Mouse (Mus musculus): ENCODE results near the gene Nfia. TPM values are rescaled to one million over a fixed set of nuclear protein-coding genes. Genes with fewer than 3 reads are reported as not detected.
A peak's percentile ranks its signal among the peaks of the same experiment; 100 is the strongest.

Gene Nfia
- polyA plus RNA-seq, 1 experiment from 2014 or later, result 78.4 TPM

DNA sequence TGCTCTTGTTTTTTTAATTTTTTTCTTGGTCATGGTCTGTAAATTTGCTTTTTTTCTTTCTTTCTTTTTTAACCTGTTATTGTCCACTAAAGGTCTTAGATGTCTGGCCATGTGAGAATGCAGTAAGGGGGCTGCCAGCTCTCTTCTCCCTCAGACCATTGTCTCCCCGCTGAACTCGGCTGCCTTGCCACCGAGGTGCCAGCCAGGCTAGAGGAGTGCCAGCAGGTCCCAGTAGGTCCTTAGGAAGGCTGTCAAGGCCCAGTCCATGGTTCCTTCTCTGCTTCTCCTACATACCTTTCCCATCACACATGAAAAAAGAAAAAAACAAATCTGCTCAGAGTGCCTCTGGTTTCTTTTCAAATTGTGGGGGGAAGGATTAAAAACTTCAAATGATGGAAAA, 345.6 kb downstream of the Nfia start:
- Histone ChIP-seq H3K27me3 (ENCODE audit: control insufficient read depth, insufficient read depth, low read length) (no peaks in the 10 kb centered on the region), H3K4me2 (replicated peaks; ENCODE audit: low read depth, low read length) (no peak overlapping the region), H3K4me1 (ENCODE audit: control insufficient read depth, insufficient read depth, low read length) (no peaks in the 10 kb centered on the region), H3K27ac (ENCODE audit: low read length) (no peak overlapping the region), H3K36me3 (ENCODE audit: control insufficient read depth, insufficient read depth, low read length) (no peaks in the 10 kb centered on the region), H3K9me3 (ENCODE audit: control insufficient read depth, low read depth, low read length) (no peaks in the 10 kb centered on the region), H3K4me3 (ENCODE audit: low read depth, low read length) (no peak overlapping the region), H3K9ac (replicated peaks; ENCODE audit: low read depth, low read length) (no peak overlapping the region)
- 74% methylated on average over 3 of the region's 3 CpGs for WGBS
- ATAC-seq (ENCODE audit: insufficient number of reproducible peaks, insufficient read depth, low FRiP score, low read depth), result no peak

DNA sequence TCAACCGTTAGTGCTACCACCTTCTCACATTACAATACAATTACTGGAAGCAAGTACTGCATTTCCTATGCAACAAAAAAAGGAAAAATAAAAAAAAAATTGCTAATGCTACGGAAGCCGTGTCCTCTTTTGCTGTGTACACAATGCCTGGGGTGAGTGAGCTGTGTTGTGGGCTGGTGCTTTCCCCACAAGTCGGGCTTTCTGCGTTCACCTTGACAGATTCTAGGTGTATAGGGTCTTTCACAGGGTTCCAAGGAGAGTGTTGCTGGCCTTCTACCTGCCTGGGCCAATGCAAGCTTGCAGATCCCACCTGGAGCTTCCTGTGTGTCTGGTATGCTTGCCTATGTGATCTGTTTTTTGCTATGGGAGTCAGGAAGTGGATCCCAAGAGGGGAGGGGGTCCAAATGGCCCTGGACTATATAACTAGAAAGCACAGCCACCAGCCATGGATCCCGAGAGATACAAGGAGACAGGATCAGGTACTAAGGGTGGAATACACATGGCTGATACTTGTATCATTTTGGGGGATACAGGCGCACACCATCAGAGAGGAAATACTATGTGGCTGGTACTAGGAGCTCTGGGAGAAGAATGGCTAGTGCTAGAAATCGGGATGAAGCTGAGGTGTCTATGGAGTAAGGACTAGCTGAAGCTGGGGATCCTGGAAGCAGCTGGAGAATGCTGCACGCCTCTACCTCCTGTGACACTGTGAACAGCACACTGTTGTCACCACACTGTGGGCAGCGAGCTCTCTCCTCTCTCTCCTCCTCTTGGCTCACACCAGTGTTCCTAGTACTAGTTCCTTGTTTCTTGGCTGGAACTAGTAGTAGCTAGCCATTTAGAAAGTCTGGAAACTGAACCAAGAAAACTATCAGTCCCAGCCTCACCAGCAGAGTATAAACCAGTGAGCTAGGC, 346.5 kb downstream of the Nfia start:
- no peaks in the 10 kb centered on the region for H3K9me3 ChIP-seq (ENCODE audit: control insufficient read depth, low read depth, low read length)
- no peaks in the 10 kb centered on the region for H3K36me3 ChIP-seq (ENCODE audit: control insufficient read depth, insufficient read depth, low read length)
- WGBS, result 74% methylated on average over 10 of the region's 10 CpGs

DNA sequence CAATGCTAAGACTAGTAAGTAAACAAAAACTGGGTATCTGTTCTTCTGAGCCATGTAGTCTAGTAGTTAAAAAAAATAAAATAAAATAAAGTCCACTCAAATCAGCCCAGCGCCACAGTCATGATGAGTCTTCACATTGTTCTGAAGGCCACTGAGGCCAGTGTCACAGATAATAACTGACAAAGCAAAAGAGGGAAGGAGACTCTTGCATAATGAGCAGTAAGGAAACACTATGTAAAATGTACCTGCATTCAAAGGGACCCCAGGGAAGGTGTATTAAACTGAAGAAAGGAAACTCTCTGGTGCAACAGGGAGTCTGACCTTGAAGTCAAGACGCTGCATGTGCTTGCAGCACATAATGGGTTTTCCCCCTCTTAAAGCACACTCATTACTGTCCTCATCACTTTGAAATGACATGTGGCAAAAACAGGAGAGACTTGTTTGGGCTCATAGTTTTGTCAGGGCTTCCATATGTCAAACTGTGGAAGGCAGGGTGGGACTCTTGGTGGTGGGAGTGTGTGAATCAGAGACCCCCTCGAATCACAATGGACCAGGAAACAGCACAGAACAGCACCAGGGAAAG, 347.5 kb downstream of the Nfia start:
- H3K4me1 ChIP-seq (ENCODE audit: control insufficient read depth, insufficient read depth, low read length), result no peaks in the 10 kb centered on the region
- no peak overlapping the region for H3K9ac ChIP-seq (replicated peaks; ENCODE audit: low read depth, low read length)
- H3K4me2 ChIP-seq (replicated peaks; ENCODE audit: low read depth, low read length), result no peak overlapping the region
- no peaks in the 10 kb centered on the region for H3K9me3 ChIP-seq (ENCODE audit: control insufficient read depth, low read depth, low read length)
- H3K27ac ChIP-seq (ENCODE audit: low read length), result no peak overlapping the region
- H3K4me3 ChIP-seq (ENCODE audit: low read depth, low read length), result no peak overlapping the region
- no peaks in the 10 kb centered on the region for H3K36me3 ChIP-seq (ENCODE audit: control insufficient read depth, insufficient read depth, low read length)
- 69% methylated on average over 3 of the region's 3 CpGs for WGBS
- no peaks in the 10 kb centered on the region for H3K27me3 ChIP-seq (ENCODE audit: control insufficient read depth, insufficient read depth, low read length)
- no peak for ATAC-seq (ENCODE audit: insufficient number of reproducible peaks, insufficient read depth, low FRiP score, low read depth)

More for the DNA sequence above, 346.5 kb downstream of the Nfia start:
- ATAC-seq (ENCODE audit: insufficient number of reproducible peaks, insufficient read depth, low FRiP score, low read depth), result no peak
- Histone ChIP-seq H3K4me3 (ENCODE audit: low read depth, low read length) (no peak overlapping the region), H3K4me1 (ENCODE audit: control insufficient read depth, insufficient read depth, low read length) (no peaks in the 10 kb centered on the region), H3K27me3 (ENCODE audit: control insufficient read depth, insufficient read depth, low read length) (no peaks in the 10 kb centered on the region), H3K4me2 (replicated peaks; ENCODE audit: low read depth, low read length) (no peak overlapping the region), H3K27ac (ENCODE audit: low read length) (no peak overlapping the region), H3K9ac (replicated peaks; ENCODE audit: low read depth, low read length) (no peak overlapping the region)

DNA sequence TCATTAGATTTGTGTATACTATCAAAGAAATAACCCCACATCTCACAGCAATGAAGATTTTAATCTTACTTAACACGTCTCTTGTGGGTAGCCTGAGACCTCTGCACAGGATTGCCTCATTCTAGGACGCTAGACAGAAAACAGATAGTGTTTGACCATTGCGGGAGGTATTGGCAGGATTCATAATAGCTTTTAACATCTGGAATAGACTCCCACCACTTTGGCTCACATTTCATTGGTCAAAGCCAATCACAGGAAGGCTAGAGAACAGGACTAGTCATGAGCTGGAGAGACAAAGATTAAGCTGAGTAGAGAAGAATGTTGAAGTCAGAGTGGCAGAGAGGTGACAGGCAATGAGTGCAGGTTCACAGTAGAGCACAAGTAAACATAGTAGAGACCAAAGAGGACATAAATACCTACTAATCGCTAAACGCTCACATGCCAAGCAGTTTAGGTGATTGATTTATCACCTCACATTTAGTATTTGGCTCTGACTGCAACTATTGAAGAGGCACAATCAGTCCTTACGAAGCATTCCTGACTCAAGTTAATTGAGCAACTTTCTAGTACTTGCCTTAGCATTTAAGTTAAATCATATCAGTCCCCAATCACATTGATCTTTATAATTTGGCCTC, 348.3 kb downstream of the Nfia start:
- Histone ChIP-seq H3K9me3 (ENCODE audit: control insufficient read depth, low read depth, low read length) (no peaks in the 10 kb centered on the region), H3K4me2 (replicated peaks; ENCODE audit: low read depth, low read length) (no peak overlapping the region), H3K27ac (ENCODE audit: low read length) (no peak overlapping the region), H3K4me1 (ENCODE audit: control insufficient read depth, insufficient read depth, low read length) (no peaks in the 10 kb centered on the region), H3K27me3 (ENCODE audit: control insufficient read depth, insufficient read depth, low read length) (no peaks in the 10 kb centered on the region), H3K4me3 (ENCODE audit: low read depth, low read length) (no peak overlapping the region), H3K36me3 (ENCODE audit: control insufficient read depth, insufficient read depth, low read length) (no peaks in the 10 kb centered on the region), H3K9ac (replicated peaks; ENCODE audit: low read depth, low read length) (no peak overlapping the region)
- ATAC-seq (ENCODE audit: insufficient number of reproducible peaks, insufficient read depth, low FRiP score, low read depth), result no peak
- 65% methylated on average over 6 of the region's 6 CpGs for WGBS

- Histone ChIP-seq H3K9me3 (ENCODE audit: control insufficient read depth, low read depth, low read length) (no peaks in the 10 kb centered on the region), H3K9ac (replicated peaks; ENCODE audit: low read depth, low read length) (no peak overlapping the region), H3K4me3 (ENCODE audit: low read depth, low read length) (no peak overlapping the region), H3K36me3 (ENCODE audit: control insufficient read depth, insufficient read depth, low read length) (no peaks in the 10 kb centered on the region), H3K27ac (ENCODE audit: low read length) (no peak overlapping the region), H3K27me3 (ENCODE audit: control insufficient read depth, insufficient read depth, low read length) (no peaks in the 10 kb centered on the region), H3K4me1 (ENCODE audit: control insufficient read depth, insufficient read depth, low read length) (peaks cover 3% of the 10 kb centered on the region; the same call in 1 of the 2 replicates), H3K4me2 (replicated peaks; ENCODE audit: low read depth, low read length) (no peak overlapping the region)
- WGBS, result 20% methylated on average over 11 of the region's 11 CpGs
- ATAC-seq (ENCODE audit: insufficient number of reproducible peaks, insufficient read depth, low FRiP score, low read depth), result 0 out of 2 replicates have a peak, but pooled peaks have one; percentile 37
Measured at GRCm38 (mm10) chr4:98126003-98126677, 353.6 kb downstream of the Nfia start.

- Histone ChIP-seq H3K4me1 (ENCODE audit: control insufficient read depth, insufficient read depth, low read length) (peaks cover 3% of the 10 kb centered on the region; the same call in 1 of the 2 replicates), H3K9ac (replicated peaks; ENCODE audit: low read depth, low read length) (no peak overlapping the region), H3K27ac (ENCODE audit: low read length) (no peak overlapping the region), H3K36me3 (ENCODE audit: control insufficient read depth, insufficient read depth, low read length) (no peaks in the 10 kb centered on the region), H3K4me2 (replicated peaks; ENCODE audit: low read depth, low read length) (no peak overlapping the region), H3K4me3 (ENCODE audit: low read depth, low read length) (no peak overlapping the region), H3K9me3 (ENCODE audit: control insufficient read depth, low read depth, low read length) (no peaks in the 10 kb centered on the region), H3K27me3 (ENCODE audit: control insufficient read depth, insufficient read depth, low read length) (no peaks in the 10 kb centered on the region)
- 39% methylated on average over 2 of the region's 2 CpGs for WGBS
- ATAC-seq (ENCODE audit: insufficient number of reproducible peaks, insufficient read depth, low FRiP score, low read depth), result no peak
Measured at GRCm38 (mm10) chr4:98130798-98131197, 358.3 kb downstream of the Nfia start.

DNA sequence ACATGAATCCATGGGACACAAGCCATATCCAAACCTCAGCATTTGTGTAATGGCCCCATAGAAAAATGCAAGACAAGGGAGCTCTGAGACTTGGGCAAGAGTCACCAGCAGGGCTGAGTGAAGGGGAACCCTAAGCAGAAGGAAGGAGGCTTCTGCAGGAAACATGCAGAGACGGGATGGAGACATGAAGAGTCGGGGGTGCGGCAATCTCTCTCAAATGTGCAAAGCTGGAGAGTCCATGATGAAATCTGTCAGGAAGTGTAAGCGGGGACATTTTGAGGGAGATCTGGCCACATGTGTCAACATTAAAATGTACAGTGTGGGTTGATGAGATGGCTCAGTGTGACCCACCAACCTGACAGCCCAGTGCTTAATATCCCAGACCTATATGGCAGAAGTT, 361.5 kb downstream of the Nfia start:
- H3K4me1 ChIP-seq (ENCODE audit: control insufficient read depth, insufficient read depth, low read length), result no peaks in the 10 kb centered on the region
- no peak overlapping the region for H3K9ac ChIP-seq (replicated peaks; ENCODE audit: low read depth, low read length)
- H3K27ac ChIP-seq (ENCODE audit: low read length), result no peak overlapping the region
- H3K4me3 ChIP-seq (ENCODE audit: low read depth, low read length), result no peak overlapping the region
- no peak overlapping the region for H3K4me2 ChIP-seq (replicated peaks; ENCODE audit: low read depth, low read length)
- no peaks in the 10 kb centered on the region for H3K36me3 ChIP-seq (ENCODE audit: control insufficient read depth, insufficient read depth, low read length)
- no peak for ATAC-seq (ENCODE audit: insufficient number of reproducible peaks, insufficient read depth, low FRiP score, low read depth)
- H3K27me3 ChIP-seq (ENCODE audit: control insufficient read depth, insufficient read depth, low read length), result no peaks in the 10 kb centered on the region
- WGBS, result 96% methylated on average over 4 of the region's 4 CpGs
- H3K9me3 ChIP-seq (ENCODE audit: control insufficient read depth, low read depth, low read length), result no peaks in the 10 kb centered on the region

- no peaks in the 10 kb centered on the region for H3K9me3 ChIP-seq (ENCODE audit: control insufficient read depth, low read depth, low read length)
- 90% methylated on average over 2 of the region's 2 CpGs for WGBS
- no peaks in the 10 kb centered on the region for H3K36me3 ChIP-seq (ENCODE audit: control insufficient read depth, insufficient read depth, low read length)
- H3K27ac ChIP-seq (ENCODE audit: low read length), result no peak overlapping the region
- no peak for ATAC-seq (ENCODE audit: insufficient number of reproducible peaks, insufficient read depth, low FRiP score, low read depth)
- H3K9ac ChIP-seq (replicated peaks; ENCODE audit: low read depth, low read length), result no peak overlapping the region
- H3K4me3 ChIP-seq (ENCODE audit: low read depth, low read length), result no peak overlapping the region
- no peak overlapping the region for H3K4me2 ChIP-seq (replicated peaks; ENCODE audit: low read depth, low read length)
- no peaks in the 10 kb centered on the region for H3K27me3 ChIP-seq (ENCODE audit: control insufficient read depth, insufficient read depth, low read length)
- H3K4me1 ChIP-seq (ENCODE audit: control insufficient read depth, insufficient read depth, low read length), result no peaks in the 10 kb centered on the region
Measured at GRCm38 (mm10) chr4:98136072-98136471, 363.5 kb downstream of the Nfia start.

Data from stomach, embryonic 14.5 days (tissue).